8 mouse cellular contexts compared by ENCODE assay signal in the genomic region with DNA sequence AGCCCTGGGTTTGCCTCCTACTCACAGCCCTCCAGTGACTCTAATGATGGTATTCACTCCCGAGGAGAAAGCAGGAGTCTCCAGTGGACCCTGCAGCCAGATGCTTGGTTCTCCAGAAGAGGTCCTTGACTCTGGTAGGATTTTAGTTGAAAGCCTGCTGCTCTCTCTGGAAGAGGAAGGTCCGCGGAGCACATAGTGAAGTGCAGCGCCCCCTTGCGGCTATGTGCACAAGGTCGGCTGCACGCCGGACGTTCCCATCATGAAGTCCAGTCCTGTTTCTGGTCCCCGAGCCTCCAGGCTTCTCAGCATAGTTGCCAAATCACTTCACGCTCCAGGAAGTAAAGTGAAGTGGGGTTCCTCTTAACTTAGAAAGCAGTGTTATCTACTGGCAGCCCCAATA.
A peak's percentile ranks its signal among the peaks of the same experiment; 100 is the strongest.
DNase-seq lines count a peak whose midpoint lies in the region; TF ChIP-seq lines count a peak whose summit lies in the region.
"Had no signal": no experiment of that assay in that cellular context is flagged by ENCODE, and none has a peak within 500 bp of the region (broad histone marks: within the 10 kb centered on the region; RNA-seq: fewer than 3 reads in every experiment).

No protein-coding gene starts in this region.

- TF ChIP-seq POLR2A in bone marrow macrophage, adult 2 months (IDR thresholded peaks at IDR 0.05; ENCODE audit: borderline replicate concordance, low read depth, low read length), result no peak
- no peak for TF ChIP-seq POLR2A in lung, adult 2 months (IDR thresholded peaks at IDR 0.05; ENCODE audit: borderline replicate concordance, extremely low read depth, low read depth, low read length)

- no peaks in the 10 kb centered on the region for H3K4me1 ChIP-seq in bone marrow macrophage, adult 2 months (ENCODE audit: control insufficient read depth, insufficient read depth, low read length)
- H3K4me1 ChIP-seq in lung, adult 2 months (ENCODE audit: control insufficient read depth, insufficient read depth, low read length), result no peaks in the 10 kb centered on the region
- H3K4me1 ChIP-seq: stomach, embryonic 15.5 days had no signal

- peak; percentile 89 for TF ChIP-seq CTCF in bone marrow macrophage, adult 2 months (IDR thresholded peaks at IDR 0.05; ENCODE audit: low read depth, low read length)
- peak; percentile 57 for TF ChIP-seq CTCF in lung, adult 2 months (IDR thresholded peaks at IDR 0.05; ENCODE audit: insufficient read depth, low read length)

- peak; percentile 31 for DNase-seq in 3134 (ENCODE audit: extremely low read depth, insufficient read length, low spot score)
- DNase-seq in B cell, adult 2 months, result peak; percentile 30 to 39
- DNase-seq in frontal cortex, postnatal 25 days (ENCODE audit: low spot score in 2 of 2), result peak; percentile 60 to 61
- peak; percentile 77 for DNase-seq in kidney, postnatal 14 days
- peak; percentile 25 for DNase-seq in lung, adult 2 months
- DNase-seq in right cerebral cortex, postnatal 25 days, result peak; percentile 46

- H3K4me3 ChIP-seq in bone marrow macrophage, adult 2 months (ENCODE audit: insufficient read depth, low read length), result no peak overlapping the region
- H3K4me3 ChIP-seq in lung, adult 2 months (replicated peaks; ENCODE audit: extremely low read depth, low read depth, low read length), result no peak overlapping the region
- H3K4me3 ChIP-seq: stomach, embryonic 15.5 days had no signal

- no peak overlapping the region for H3K27ac ChIP-seq in bone marrow macrophage, adult 2 months (ENCODE audit: insufficient read depth, low read depth, low read length)
- H3K27ac ChIP-seq: stomach, embryonic 15.5 days had no signal

- 2% methylated on average over 11 of the region's 11 CpGs for WGBS in lung, adult 2 months

Comparison
In these comparisons a context has a peak if more than half of its experiments do, and no peak if none do; other contexts are left out.
1. DNase-seq: peak in every context shown above with its lines; median percentile 77 in kidney, postnatal 14 days; 60 in frontal cortex, postnatal 25 days; 46 in right cerebral cortex, postnatal 25 days; 34 in B cell, adult 2 months; 31 in 3134; 25 in lung, adult 2 months.